Mouse (Mus musculus) E14TG2a.4 (cell line): ENCODE results near the gene Atf4.

ENCODE experiments used
- H3K27me3 ChIP-seq: 2 replicates; pipeline ENCODE4 v1.6.1; 2014; ENCODE audit warnings: low read length, control low read depth; ENCODE audit not compliant: insufficient read depth
- H3K36me3 ChIP-seq: 2 replicates; pipeline ENCODE4 v1.6.1; 2014; ENCODE audit warnings: low read length, control low read depth; ENCODE audit not compliant: insufficient read depth
- H3K4me1 ChIP-seq: replicated peaks from 2 replicates; pipeline ENCODE4 v1.6.1; 2014; ENCODE audit warnings: low read depth, low read length, control low read depth
- H3K4me3 ChIP-seq: replicated peaks from 2 replicates; pipeline ENCODE4 v1.5.1; 2014; ENCODE audit warnings: mild to moderate bottlenecking, low read length
- H3K9me3 ChIP-seq: 2 replicates; pipeline ENCODE4 v1.6.1; 2014; ENCODE audit warnings: low read length, control low read depth
- CTCF ChIP-seq: conservative IDR thresholded peaks from 2 replicates; pipeline ENCODE4 v1.5.1; 2014; ENCODE audit warnings: low read length
- NANOG ChIP-seq: IDR thresholded peaks from 2 replicates; pipeline ENCODE4 v1.6.1; 2014; ENCODE audit warnings: borderline replicate concordance, low read length, mixed read lengths
- POU5F1 ChIP-seq: IDR thresholded peaks from 2 replicates; pipeline ENCODE4 v1.6.1; 2014; ENCODE audit warnings: low read length, borderline replicate concordance

Atf4 gene

DNA sequence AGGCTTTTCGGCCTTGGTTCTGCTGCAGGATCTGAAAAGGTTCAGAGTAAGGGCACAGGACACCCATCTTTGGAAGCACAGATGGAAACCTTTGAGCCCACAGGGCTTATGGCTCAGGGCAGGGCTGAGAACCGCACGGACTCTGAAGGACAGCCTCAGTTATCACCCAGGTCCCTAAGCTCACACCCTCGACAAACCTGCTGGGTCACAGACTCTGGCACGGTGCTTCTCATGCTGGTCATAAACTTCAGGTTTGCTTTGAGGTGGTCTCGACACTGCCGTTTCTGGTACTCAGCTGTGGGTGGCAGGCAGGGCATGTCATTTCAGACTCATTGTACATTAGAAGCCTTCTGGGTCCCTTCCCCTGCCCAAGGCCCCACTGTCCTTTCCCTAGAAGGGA lies 6.1 kb downstream of the Atf4 start:
- Histone ChIP-seq H3K4me1 (peaks cover 77% of the 10 kb centered on the region), H3K27me3 (no peaks in the 10 kb centered on the region), H3K9me3 (no peaks in the 10 kb centered on the region), H3K36me3 (peaks cover 61% of the 10 kb centered on the region), H3K4me3 (no peak overlapping the region)
- TF ChIP-seq CTCF (no peak), NANOG (no peak), POU5F1 (no peak)

GRCm38 (mm10) chr15:80263610-80264575 lies 8.9 kb downstream of the Atf4 start, which contains the start of gene Rps19bp1:
Gene Rps19bp1, minus strand, starts transcription at chr15:80264315.
- peaks cover 39% of the 10 kb centered on the region for H3K36me3 ChIP-seq
- TF ChIP-seq CTCF (no peak), NANOG (no peak), POU5F1 (no peak)
- peaks cover 54% of the 10 kb centered on the region for H3K4me1 ChIP-seq
- H3K27me3 ChIP-seq, result no peaks in the 10 kb centered on the region
- peak within 1 kb of the TSS; percentile 98 for H3K4me3 ChIP-seq
- peaks cover under 1% of the 10 kb centered on the region; the same call in 1 of the 2 replicates for H3K9me3 ChIP-seq

GRCm38 (mm10) chr15:80266281-80266680 lies 11.3 kb downstream of the Atf4 start:
- Histone ChIP-seq H3K27me3 (no peaks in the 10 kb centered on the region), H3K4me3 (no peak overlapping the region), H3K4me1 (peaks cover 31% of the 10 kb centered on the region), H3K9me3 (peaks cover 20% of the 10 kb centered on the region), H3K36me3 (peaks cover 16% of the 10 kb centered on the region)
- TF ChIP-seq CTCF (peak; percentile 78), NANOG (no peak), POU5F1 (no peak)

GRCm38 (mm10) chr15:80271858-80272396 lies 16.9 kb downstream of the Atf4 start:
- Histone ChIP-seq H3K9me3 (peaks cover 20% of the 10 kb centered on the region), H3K27me3 (no peaks in the 10 kb centered on the region), H3K36me3 (no peaks in the 10 kb centered on the region), H3K4me1 (peaks cover 41% of the 10 kb centered on the region), H3K4me3 (no peak overlapping the region)
- TF ChIP-seq POU5F1 (no peak), NANOG (no peak), CTCF (no peak)

DNA sequence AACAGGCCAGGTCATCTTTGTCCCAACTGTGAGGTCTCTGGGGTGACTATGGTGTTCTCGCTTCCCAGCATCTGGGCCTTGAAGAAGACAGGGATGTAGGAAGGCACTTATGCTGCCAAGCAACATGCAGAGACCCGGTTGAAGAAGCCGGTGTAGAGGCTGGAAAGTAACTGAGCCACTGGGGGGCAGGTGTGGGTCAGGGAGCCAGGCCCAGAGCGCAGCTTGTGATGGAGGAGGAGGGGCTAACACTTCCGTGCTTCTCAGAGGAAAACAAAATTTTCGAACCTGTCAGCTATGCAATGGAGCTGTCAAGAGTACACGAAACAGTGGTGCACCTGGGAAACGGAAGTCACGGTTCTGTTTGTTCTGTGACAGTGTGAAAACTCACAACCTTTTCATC lies 22.1 kb downstream of the Atf4 start:
- H3K36me3 ChIP-seq, result no peaks in the 10 kb centered on the region
- H3K4me3 ChIP-seq, result no peak overlapping the region
- TF ChIP-seq POU5F1, result no peak
- no peak for TF ChIP-seq NANOG
- TF ChIP-seq CTCF, result no peak
- no peaks in the 10 kb centered on the region for H3K9me3 ChIP-seq
- H3K27me3 ChIP-seq, result peaks cover 15% of the 10 kb centered on the region
- H3K4me1 ChIP-seq, result peaks cover 48% of the 10 kb centered on the region

GRCm38 (mm10) chr15:80277625-80278024 lies 22.6 kb downstream of the Atf4 start:
- H3K4me3 ChIP-seq, result no peak overlapping the region
- TF ChIP-seq NANOG (no peak), CTCF (no peak), POU5F1 (no peak)
- no peaks in the 10 kb centered on the region for H3K9me3 ChIP-seq
- peaks cover 45% of the 10 kb centered on the region for H3K4me1 ChIP-seq
- peaks cover 18% of the 10 kb centered on the region for H3K27me3 ChIP-seq
- no peaks in the 10 kb centered on the region for H3K36me3 ChIP-seq

- H3K4me3 ChIP-seq, result no peak overlapping the region
- TF ChIP-seq CTCF, result no peak
- TF ChIP-seq POU5F1, result no peak
- no peak for TF ChIP-seq NANOG
- peaks cover 41% of the 10 kb centered on the region for H3K4me1 ChIP-seq
- H3K27me3 ChIP-seq, result peaks cover 22% of the 10 kb centered on the region
- H3K9me3 ChIP-seq, result no peaks in the 10 kb centered on the region
- H3K36me3 ChIP-seq, result no peaks in the 10 kb centered on the region
Observed at GRCm38 (mm10) chr15:80278121-80278759, 23.3 kb downstream of the Atf4 start.

GRCm38 (mm10) chr15:80279053-80279452 lies 24.1 kb downstream of the Atf4 start:
- Histone ChIP-seq H3K4me3 (no peak overlapping the region), H3K4me1 (peaks cover 34% of the 10 kb centered on the region), H3K9me3 (no peaks in the 10 kb centered on the region), H3K36me3 (no peaks in the 10 kb centered on the region), H3K27me3 (peaks cover 31% of the 10 kb centered on the region)
- no peak for TF ChIP-seq CTCF
- TF ChIP-seq POU5F1, result no peak
- TF ChIP-seq NANOG, result no peak
